Mouse (Mus musculus): ENCODE data around the gene Hormad1. TPM values are rescaled to one million over a fixed set of nuclear protein-coding genes. Genes with fewer than 3 reads are reported as not detected.

The Hormad1 gene
- not detected in 2 replicates for polyA plus RNA-seq (2016; fragmentation: Nextera tagmentation; extraction: Ambion mirVana)

DNA sequence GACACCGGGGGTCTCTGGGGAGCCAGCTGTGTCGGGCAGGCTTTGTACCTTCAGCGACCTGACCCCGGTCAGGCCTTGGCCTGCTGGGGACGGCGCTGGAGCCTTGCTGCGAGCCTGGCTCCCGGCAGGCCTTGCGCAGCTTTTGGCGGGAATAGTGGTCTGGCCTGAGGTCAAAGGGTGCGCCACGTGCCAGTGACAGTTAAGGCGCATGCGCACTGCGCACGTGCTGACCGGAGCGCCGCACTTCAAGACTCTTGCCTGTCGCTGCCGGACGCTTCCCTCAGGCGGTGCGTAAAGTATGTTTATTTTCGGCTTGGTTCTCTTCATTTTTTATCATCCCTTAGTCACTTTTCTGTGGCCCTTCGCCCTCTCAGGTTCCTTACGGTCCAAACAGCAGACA is at the start of gene Hormad1:
TSS of gene Hormad1 (plus strand) at position 241 of the 400 bp plus-strand sequence.
- Histone ChIP-seq H3K27ac (no peak within 1 kb of the TSS), H3K9me3 (no peaks in the 10 kb centered on the region), H3K4me1 (replicated peaks) (no peaks in the 10 kb centered on the region), H3K4me3 (no peak within 1 kb of the TSS), H3K36me3 (no peaks in the 10 kb centered on the region), H3K27me3 (ENCODE audit: insufficient read depth, poor library complexity, severe bottlenecking) (no peaks in the 10 kb centered on the region)
- WGBS, result 90% methylated on average over 27 of the region's 27 CpGs
- no peak for DNase-seq (ENCODE audit: low spot score)

DNA sequence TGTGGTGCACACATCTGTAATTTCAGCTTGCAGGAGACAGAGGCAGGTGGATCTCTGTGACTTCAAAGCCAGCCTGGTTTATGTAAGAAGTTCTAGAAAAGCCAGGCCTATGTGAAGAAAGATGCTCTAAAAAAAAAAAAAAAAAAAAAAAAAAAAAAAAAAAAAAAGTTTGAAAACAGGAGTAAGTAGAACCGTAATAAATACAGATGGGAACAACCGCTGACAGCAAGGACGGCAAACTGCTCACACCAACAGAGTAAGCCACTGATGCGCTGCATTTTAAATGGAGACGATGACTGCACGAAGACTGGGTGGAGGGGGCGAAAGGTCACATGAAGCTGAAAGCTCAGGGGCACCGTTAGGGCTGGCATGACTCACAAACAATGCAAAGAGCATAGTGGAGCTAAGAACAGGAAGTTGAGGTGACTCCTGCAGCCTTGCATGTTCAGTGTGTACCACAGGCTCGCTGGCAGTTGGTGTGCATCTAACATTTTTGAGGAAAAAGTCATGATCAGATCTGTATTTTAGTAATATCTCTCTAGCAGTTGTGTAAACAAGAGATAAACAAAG is 47.8 kb upstream of the Hormad1 start:
- H3K9me3 ChIP-seq, result no peaks in the 10 kb centered on the region
- WGBS, result 60% methylated on average over 9 of the region's 9 CpGs
- H3K36me3 ChIP-seq, result peaks cover 6% of the 10 kb centered on the region; the same call in 1 of the 2 replicates
- H3K27me3 ChIP-seq (ENCODE audit: insufficient read depth, poor library complexity, severe bottlenecking), result no peaks in the 10 kb centered on the region
- no peak overlapping the region for H3K27ac ChIP-seq
- H3K4me3 ChIP-seq, result no peak overlapping the region
- no peak for DNase-seq (ENCODE audit: low spot score)
- 0 out of 2 replicates have a peak, but pooled peaks cover 2% of the 10 kb centered on the region for H3K4me1 ChIP-seq (replicated peaks)

GRCm38 (mm10) chr3:95516614-95517041 is 42.8 kb upstream of the Hormad1 start:
- WGBS, result 93% methylated on average over 3 of the region's 3 CpGs

GRCm38 (mm10) chr3:95517493-95517898 is 42.0 kb upstream of the Hormad1 start:
- Histone ChIP-seq H3K4me3 (no peak overlapping the region), H3K27me3 (ENCODE audit: insufficient read depth, poor library complexity, severe bottlenecking) (no peaks in the 10 kb centered on the region), H3K9me3 (no peaks in the 10 kb centered on the region), H3K4me1 (replicated peaks) (no peaks in the 10 kb centered on the region), H3K27ac (no peak overlapping the region), H3K36me3 (no peaks in the 10 kb centered on the region)
- 35% methylated on average over 10 of the region's 10 CpGs for WGBS
- DNase-seq (ENCODE audit: low spot score), result peak; percentile 68

More at GRCm38 (mm10) chr3:95516614-95517041, 42.8 kb upstream of the Hormad1 start:
- H3K27me3 ChIP-seq (ENCODE audit: insufficient read depth, poor library complexity, severe bottlenecking), result no peaks in the 10 kb centered on the region
- DNase-seq (ENCODE audit: low spot score), result no peak
- H3K4me3 ChIP-seq, result no peak overlapping the region
- no peaks in the 10 kb centered on the region for H3K9me3 ChIP-seq
- H3K4me1 ChIP-seq (replicated peaks), result 0 out of 2 replicates have a peak, but pooled peaks cover 2% of the 10 kb centered on the region
- H3K36me3 ChIP-seq, result no peaks in the 10 kb centered on the region
- 0 out of 2 replicates have a peak overlapping the region, but pooled peaks have one; percentile 46 for H3K27ac ChIP-seq

DNA sequence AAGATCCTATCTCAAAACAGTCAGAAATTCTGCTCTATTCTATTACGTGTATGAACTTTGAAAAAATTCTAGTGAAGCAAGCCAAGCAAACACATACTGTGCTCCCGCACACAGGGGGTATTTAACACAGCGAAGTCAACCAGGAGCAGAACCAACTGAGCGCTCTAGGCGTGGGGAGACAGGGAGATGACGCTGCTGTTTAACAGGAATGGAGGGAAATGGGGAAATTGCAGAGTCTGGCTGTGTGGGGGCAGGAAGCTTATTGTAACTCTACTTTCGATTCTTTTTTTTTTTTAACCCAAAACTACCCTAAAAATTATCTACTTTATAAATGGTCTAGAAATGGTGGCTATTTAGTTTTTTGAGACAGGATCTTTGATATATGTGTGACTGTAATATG is 40.6 kb upstream of the Hormad1 start:
- no peaks in the 10 kb centered on the region for H3K4me1 ChIP-seq (replicated peaks)
- H3K9me3 ChIP-seq, result no peaks in the 10 kb centered on the region
- H3K4me3 ChIP-seq, result no peak overlapping the region
- 84% methylated on average over 7 of the region's 7 CpGs for WGBS
- H3K27ac ChIP-seq, result no peak overlapping the region
- H3K36me3 ChIP-seq, result no peaks in the 10 kb centered on the region
- no peak for DNase-seq (ENCODE audit: low spot score)
- no peaks in the 10 kb centered on the region for H3K27me3 ChIP-seq (ENCODE audit: insufficient read depth, poor library complexity, severe bottlenecking)

DNA sequence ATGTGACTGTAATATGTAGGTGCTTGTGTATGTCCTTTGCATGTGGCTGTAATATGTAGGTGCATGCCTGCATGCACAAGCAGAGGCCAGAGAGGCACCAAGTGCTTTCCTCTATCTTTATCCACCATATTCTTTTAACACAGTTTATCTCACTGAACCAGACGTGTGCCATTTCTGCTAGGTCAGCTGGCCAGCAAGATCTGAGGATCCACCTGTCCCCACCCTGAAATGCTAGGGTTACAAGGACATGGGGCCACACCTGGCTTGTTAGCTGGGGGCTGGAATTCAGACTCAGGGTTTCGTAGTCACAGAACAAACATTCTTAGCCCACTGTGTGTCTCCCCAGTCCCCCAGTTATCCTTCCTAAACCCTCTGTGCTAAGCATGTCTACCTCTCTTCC is 40.2 kb upstream of the Hormad1 start:
- Histone ChIP-seq H3K4me1 (replicated peaks) (no peaks in the 10 kb centered on the region), H3K4me3 (no peak overlapping the region), H3K27ac (no peak overlapping the region), H3K27me3 (ENCODE audit: insufficient read depth, poor library complexity, severe bottlenecking) (no peaks in the 10 kb centered on the region), H3K9me3 (no peaks in the 10 kb centered on the region), H3K36me3 (no peaks in the 10 kb centered on the region)
- DNase-seq (ENCODE audit: low spot score), result no peak
- 83% methylated on average over 2 of the region's 2 CpGs for WGBS

DNA sequence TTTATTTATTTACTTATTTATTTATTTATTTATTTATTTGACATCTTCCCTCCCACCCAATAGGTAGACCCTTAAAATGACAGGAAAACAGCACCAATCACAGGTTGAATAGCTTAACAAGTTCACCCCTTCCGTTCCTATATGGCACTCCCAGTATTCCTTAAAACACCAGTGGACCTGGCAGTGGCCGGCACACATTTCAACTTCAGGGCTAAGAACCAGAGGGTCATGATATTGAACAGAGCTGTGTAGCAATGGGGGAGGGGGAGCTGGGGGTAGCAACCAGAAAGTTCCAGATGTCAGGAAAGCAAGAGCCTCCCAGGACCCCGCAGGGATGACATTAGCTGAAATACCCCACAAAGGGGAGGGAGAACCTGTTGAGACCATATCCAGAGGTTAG is 39.4 kb upstream of the Hormad1 start:
- no peaks in the 10 kb centered on the region for H3K4me1 ChIP-seq (replicated peaks)
- no peak for DNase-seq (ENCODE audit: low spot score)
- no peak overlapping the region for H3K4me3 ChIP-seq
- no peaks in the 10 kb centered on the region for H3K27me3 ChIP-seq (ENCODE audit: insufficient read depth, poor library complexity, severe bottlenecking)
- 0 out of 2 replicates have a peak overlapping the region, but pooled peaks have one; percentile 50 for H3K27ac ChIP-seq
- no peaks in the 10 kb centered on the region for H3K36me3 ChIP-seq
- 84% methylated on average over 3 of the region's 3 CpGs for WGBS
- H3K9me3 ChIP-seq, result no peaks in the 10 kb centered on the region

GRCm38 (mm10) chr3:95521168-95521567 is 38.3 kb upstream of the Hormad1 start:
- no peak for DNase-seq (ENCODE audit: low spot score)
- H3K4me3 ChIP-seq, result no peak overlapping the region
- WGBS, result 91% methylated on average over 10 of the region's 10 CpGs

DNA sequence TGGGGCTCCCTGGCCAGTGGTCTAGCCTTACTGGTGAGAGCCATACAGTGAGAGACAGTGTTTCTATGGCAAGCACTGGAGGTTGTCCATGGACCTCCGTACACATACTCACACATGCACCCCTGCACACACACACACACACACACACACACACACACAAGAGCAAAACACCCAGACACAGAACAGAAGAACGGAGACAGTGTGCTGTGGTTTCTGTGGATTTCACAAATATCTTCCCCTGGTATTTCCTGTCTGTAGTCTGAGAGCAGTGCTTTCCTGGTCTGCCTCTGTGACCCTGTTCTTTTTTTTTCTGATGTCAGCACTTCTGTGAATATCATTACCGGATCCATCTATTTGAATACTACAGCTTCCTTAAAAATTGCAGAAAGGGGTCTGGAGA is 35.8 kb upstream of the Hormad1 start:
- Histone ChIP-seq H3K27ac (no peak overlapping the region), H3K27me3 (ENCODE audit: insufficient read depth, poor library complexity, severe bottlenecking) (no peaks in the 10 kb centered on the region), H3K9me3 (no peaks in the 10 kb centered on the region), H3K36me3 (no peaks in the 10 kb centered on the region), H3K4me3 (no peak overlapping the region), H3K4me1 (replicated peaks) (no peaks in the 10 kb centered on the region)
- 76% methylated on average over 3 of the region's 3 CpGs for WGBS
- DNase-seq (ENCODE audit: low spot score), result no peak

More at GRCm38 (mm10) chr3:95521168-95521567, 38.3 kb upstream of the Hormad1 start:
- H3K27ac ChIP-seq, result no peak overlapping the region
- H3K36me3 ChIP-seq, result no peaks in the 10 kb centered on the region
- no peaks in the 10 kb centered on the region for H3K9me3 ChIP-seq
- H3K4me1 ChIP-seq (replicated peaks), result no peaks in the 10 kb centered on the region
- H3K27me3 ChIP-seq (ENCODE audit: insufficient read depth, poor library complexity, severe bottlenecking), result no peaks in the 10 kb centered on the region

- no peak overlapping the region for H3K4me3 ChIP-seq
- no peak for DNase-seq (ENCODE audit: low spot score)
- no peaks in the 10 kb centered on the region for H3K4me1 ChIP-seq (replicated peaks)
- 0 out of 2 replicates have a peak overlapping the region, but pooled peaks have one; percentile 18 for H3K27ac ChIP-seq
- no peaks in the 10 kb centered on the region for H3K9me3 ChIP-seq
- 67% methylated on average over 2 of the region's 2 CpGs for WGBS
- H3K36me3 ChIP-seq, result no peaks in the 10 kb centered on the region
- no peaks in the 10 kb centered on the region for H3K27me3 ChIP-seq (ENCODE audit: insufficient read depth, poor library complexity, severe bottlenecking)
Measured at GRCm38 (mm10) chr3:95524673-95525072, 34.8 kb upstream of the Hormad1 start.

- Histone ChIP-seq H3K27me3 (ENCODE audit: insufficient read depth, poor library complexity, severe bottlenecking) (no peaks in the 10 kb centered on the region), H3K9me3 (no peaks in the 10 kb centered on the region), H3K36me3 (no peaks in the 10 kb centered on the region), H3K4me3 (no peak overlapping the region), H3K27ac (no peak overlapping the region), H3K4me1 (replicated peaks) (no peaks in the 10 kb centered on the region)
- no peak for DNase-seq (ENCODE audit: low spot score)
Measured at GRCm38 (mm10) chr3:95526111-95526510, 33.4 kb upstream of the Hormad1 start.

GRCm38 (mm10) chr3:95526622-95527211 is 32.8 kb upstream of the Hormad1 start, which contains the start of gene Ctss:
TSS of gene Ctss (plus strand) at chr3:95526786.
- H3K4me1 ChIP-seq (replicated peaks), result no peaks in the 10 kb centered on the region
- H3K4me3 ChIP-seq, result no peak within 1 kb of the TSS
- H3K27ac ChIP-seq, result no peak within 1 kb of the TSS
- H3K36me3 ChIP-seq, result no peaks in the 10 kb centered on the region
- 91% methylated on average over 8 of the region's 8 CpGs for WGBS
- no peaks in the 10 kb centered on the region for H3K9me3 ChIP-seq
- DNase-seq (ENCODE audit: low spot score), result no peak
- H3K27me3 ChIP-seq (ENCODE audit: insufficient read depth, poor library complexity, severe bottlenecking), result no peaks in the 10 kb centered on the region

GRCm38 (mm10) chr3:95529814-95530213 is 29.7 kb upstream of the Hormad1 start:
- Histone ChIP-seq H3K9me3 (no peaks in the 10 kb centered on the region), H3K27ac (no peak overlapping the region), H3K4me3 (no peak overlapping the region), H3K36me3 (no peaks in the 10 kb centered on the region), H3K27me3 (ENCODE audit: insufficient read depth, poor library complexity, severe bottlenecking) (no peaks in the 10 kb centered on the region), H3K4me1 (replicated peaks) (no peaks in the 10 kb centered on the region)
- no peak for DNase-seq (ENCODE audit: low spot score)
- WGBS, result 86% methylated on average over 6 of the region's 6 CpGs
